Mouse (Mus musculus) cerebellum, adult 8-10 months (tissue): ENCODE results near the gene Adamts1.

Source experiments
- DNase-seq: peaks from one replicate; pipeline ENCODE4 v3.0.0; 2022

Gene Adamts1

DNA sequence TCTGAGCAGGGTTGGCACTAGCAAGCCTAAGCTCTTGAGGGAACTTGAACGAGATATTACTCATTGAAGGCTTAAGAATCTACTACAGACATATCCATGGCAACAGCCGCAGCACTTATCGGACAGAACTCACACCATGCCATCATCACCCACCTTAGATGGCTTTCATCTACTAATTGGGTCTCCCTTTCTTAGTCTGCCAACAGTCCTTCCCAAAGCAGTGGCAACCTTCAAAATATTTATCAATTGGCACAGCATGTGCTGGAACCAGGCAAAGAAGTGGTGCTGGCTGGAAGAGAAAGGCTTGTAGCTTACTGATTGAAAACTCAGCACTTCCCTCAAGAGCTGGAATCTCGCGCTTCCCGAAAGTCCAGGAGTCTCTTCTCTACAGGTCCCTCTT is 37.7 kb downstream of the Adamts1 start:
- no peak for DNase-seq

DNA sequence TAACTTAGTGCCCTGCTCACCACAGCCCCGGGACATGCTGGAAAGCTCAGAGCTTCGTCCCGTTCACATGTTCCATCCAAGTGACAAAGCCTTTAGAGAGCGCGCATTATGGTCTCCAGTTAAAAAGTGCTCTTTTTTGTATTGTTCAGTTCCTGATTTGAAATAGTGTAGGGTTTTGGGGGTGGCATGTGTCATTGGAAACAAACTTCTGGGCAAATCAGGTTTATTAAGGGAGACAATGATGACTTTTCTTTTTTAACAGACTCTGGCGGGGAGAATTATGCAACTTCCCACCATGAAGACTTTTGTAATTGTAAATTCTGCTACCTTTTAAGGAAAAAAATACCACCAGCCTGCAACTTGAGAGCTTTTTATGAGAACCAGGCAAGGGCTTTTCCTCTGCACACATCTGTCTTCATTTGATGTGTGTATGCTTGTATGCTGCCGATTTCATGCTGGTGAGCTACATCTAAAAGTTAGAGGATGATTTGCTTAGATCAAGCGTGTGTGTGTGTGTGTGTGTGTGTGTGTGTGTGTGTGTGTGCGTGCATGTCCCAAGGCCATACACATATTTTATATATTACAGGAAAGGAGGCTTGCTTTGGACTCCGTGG is 40.8 kb downstream of the Adamts1 start:
- no peak for DNase-seq

DNA sequence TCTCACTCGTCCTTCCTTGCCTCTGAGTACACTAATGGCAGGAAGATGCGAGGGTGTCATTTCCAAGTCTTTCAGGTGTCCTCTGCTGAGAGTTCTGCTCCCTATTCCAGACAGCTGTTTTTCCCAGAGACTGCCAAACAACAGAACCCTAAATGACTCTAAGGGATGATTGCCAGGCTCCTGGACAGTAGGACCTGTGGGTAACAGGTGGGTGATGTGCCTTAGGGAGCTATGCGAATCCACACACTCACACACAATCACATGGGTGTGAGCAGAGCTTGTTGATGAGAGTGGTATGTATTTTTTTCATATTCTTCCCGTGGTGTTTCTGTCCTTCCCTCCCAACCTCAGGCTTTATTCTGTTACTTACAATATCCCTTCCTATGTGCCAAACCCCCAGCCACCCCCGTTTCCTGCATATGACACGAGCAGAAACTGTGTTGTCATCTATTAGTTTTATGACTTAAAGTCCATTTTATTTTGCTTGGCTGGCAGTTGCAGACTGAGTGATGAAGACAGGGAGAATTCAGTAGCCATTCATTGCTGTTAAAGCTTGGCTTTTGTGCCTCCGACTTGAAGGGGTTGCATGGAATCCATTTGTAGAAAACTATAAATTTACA is 41.8 kb downstream of the Adamts1 start:
- DNase-seq, result no peak

DNA sequence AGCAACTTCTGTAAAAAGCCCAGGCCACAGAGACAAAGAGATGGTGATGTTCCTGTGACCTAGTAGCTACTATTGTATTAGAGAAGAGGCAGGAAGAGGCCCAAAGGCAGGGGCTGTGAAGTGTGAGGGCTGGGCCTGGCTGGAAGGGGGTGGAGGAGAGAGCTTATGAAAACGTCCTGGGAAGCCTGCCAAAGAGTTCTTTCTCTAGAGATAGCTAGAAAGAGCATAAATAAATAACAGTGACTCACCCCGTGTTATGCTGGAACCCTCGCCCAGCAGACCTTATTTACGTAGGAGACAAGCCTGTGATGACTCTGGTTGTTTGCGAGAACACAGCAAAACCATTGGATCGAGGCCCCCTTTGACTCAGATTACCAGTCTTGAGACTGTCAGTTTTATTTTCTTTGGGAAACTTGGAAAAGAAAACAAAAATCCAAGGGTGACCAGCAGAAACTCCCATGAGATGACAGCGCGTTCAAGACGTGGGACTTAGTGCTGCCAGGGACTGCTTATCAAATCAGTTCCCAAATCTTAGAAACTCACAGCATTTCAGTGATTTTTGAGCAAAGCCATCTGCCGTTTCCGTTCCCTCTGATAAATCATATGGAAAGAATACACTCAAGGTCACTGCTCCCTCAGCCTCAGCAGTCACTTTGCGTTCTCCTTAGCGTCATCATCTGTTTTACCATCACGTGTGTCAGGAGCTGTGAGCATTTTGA is 46.7 kb downstream of the Adamts1 start:
- no peak for DNase-seq

DNA sequence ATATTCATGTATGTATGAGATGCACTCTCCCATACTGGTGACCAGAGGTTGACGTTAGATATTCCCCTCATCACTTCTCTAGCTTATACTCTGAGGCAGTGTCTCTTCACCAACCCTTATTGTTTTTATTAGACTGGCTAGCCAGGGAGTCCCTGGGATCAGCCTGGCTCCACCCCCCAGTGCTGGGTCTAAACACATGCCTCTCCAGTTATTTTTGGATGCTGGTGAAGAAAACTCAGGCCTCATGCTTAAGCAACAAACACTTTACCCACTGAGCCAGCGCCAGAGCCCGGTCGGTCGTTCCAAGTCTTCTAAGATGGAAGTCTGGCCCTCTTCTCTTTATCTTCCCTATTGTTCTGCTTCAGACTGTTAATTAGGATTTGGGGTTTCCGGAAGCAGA is 53.6 kb downstream of the Adamts1 start:
- DNase-seq, result no peak

DNA sequence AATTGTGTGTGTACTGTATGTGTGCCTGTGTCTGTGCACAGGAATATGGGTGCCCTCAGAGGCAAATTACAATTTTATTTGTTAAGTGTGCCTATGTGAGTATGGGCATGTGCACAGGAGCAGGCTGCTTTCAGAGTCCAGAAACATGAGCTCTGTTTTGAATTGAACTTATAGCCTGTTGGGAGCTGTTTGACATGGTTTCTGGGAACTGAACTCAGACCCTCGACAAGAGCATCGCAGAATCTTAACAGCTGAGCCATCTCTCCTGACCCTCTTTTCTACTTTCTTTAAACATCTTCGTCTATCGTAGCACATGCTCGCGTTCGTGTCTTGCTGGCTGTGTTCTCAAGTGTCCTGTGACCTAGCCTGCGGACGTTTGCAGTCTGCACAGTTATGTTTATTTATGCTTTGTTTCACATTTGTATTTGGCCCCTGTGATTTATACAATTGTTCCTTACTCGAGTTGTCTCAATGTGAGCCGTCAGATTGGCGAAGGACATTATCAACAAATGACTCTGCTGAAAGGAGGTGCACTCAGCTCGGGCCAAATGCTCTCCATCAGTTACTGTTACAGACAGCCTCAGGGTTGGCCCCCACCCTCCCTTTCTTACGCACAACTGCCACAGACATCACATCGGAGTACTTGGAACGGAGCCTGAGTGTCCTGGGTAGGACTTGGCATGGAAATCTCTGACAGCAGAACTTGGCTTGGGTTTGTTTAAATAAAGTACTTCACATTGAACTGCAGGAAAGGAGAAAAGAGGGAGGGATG is 55.1 kb downstream of the Adamts1 start:
- DNase-seq, result no peak

DNA sequence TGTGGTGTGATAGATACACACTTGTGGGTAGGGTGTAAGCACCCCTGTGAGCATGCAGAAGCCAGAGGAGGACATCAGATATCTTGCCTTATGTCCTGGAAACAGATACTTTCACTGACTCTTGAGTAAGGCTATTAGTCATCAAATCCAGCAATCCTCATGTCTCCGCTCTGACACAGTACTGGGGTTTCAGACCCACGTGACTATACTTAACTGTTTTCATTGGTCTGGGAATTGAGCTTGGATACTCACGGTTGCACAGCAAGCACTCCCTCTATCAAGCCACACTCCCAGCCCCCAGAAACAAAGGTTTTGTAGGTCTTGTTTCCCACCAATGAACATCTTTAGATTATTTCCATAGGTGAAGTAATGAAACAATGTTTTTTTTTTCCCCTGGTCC is 56.5 kb downstream of the Adamts1 start:
- no peak for DNase-seq
